Mouse (Mus musculus): ENCODE data around the gene Arpc1b.
"Not testable (repeated sequence)": the region's sequence is repeated elsewhere in the genome, so short reads cannot be mapped to it uniquely, and the experiment has no call there.

The Arpc1b gene

DNA sequence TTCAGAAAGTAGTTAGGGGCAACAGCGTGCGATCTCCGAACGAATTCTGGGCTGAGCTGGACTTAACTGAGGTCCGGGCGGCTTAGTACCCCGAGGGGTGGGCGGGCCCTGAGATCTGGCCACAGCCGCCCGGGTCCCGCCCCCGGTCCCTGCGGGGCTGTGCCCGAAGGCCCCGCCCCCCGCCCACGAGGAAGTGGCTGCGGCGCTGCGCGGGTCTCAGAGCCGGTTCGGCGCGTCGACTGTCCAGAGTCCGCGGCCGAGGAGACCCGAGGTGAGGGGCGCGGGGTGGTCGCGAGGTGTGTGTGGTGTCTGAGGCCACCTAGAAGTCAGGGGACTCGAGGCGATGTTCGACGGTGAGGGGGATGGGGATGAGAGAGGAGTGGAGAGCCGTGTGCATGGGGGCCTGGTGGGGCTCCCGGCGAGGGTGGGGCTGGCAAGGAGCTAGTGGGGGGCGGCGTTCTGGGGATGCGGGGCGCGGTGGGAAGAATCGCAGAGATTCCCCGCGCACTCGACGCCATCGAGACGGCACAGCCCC, at the start of gene Arpc1b:
Gene Arpc1b, plus strand, starts transcription at position 145 of the 535 bp plus-strand sequence.
- no peak for DNase-seq

- no peak for DNase-seq
Observed at GRCm38 (mm10) chr5:145064765-145065340, 49.2 kb upstream of the Arpc1b start.

GRCm38 (mm10) chr5:145068863-145069262, 45.2 kb upstream of the Arpc1b start:
- DNase-seq, result no peak

DNA sequence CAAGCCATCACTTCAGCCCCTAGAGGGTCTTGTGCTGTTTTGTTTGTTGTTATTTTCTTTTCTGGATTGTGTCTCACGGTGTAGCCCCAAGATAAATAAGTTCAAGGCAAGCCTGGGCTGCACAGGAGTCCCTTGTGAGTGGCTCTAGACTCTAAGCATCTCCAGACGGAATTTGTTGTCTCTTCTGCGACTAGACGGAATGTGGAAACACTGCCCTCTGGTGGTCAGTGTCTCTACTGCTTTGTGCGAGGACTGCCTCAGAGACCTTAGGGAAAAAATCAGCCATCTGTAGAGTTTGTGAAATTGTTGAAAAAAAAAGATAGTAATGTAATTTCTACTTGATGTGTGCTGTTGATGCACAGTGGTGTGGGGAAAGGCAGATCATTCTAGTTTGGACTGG, 44.3 kb upstream of the Arpc1b start:
- DNase-seq, result peak; percentile 65 to 75

GRCm38 (mm10) chr5:145071342-145071741, 42.7 kb upstream of the Arpc1b start:
- no peak for DNase-seq

DNA sequence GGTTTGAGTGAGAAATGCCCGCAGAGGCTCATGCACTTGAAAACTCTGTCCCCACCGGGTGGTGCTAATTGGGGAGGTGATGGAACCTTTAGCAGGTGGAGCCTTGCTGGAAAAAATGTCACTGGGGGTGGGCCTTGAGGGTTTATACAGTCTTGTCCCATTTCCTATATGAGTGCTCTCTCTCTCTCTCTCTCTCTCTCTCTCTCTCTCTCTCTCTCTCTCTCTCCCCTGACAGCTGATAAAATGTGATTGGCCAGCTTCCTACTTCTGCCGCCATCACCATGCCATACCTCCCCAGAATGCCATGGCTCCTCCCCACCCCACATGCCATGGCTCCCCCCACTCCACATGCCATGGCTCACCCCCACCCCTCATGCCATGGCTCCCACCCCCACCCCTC, 38.9 kb upstream of the Arpc1b start:
- DNase-seq, result no peak

DNA sequence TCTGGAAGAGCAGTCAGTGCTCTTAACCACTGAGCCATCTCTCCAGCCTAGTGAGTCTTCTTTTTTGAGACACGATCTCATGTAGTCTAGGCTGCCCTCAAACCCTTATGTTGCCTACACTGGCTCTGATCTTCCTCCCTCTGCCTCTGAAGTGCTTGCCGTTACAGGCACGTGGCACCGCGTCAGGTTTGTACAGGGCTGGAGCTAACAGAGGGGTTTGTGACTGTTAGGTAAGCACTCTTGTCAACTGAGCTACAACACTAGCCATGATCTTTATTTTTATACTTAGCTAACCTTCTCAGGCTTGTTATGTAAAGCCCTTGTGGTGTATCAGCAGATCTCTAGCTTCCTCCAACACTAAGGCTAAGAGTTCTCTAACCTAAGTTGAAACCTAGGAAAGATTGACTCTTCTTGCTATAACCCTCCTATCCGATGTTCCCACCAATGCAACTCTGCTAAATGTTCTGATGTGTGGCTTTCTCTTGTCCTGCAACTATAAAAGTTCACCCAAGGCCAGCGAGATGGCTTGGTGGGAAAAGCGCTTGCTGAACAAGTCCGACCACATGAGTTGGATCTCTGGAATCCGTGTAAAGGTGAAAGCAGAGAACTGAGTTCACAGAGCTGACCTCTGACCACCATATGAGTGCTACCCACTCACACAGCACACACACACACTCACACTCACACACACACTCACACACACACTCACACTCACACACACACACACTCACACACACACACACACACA, 32.0 kb upstream of the Arpc1b start:
- no peak for DNase-seq

DNA sequence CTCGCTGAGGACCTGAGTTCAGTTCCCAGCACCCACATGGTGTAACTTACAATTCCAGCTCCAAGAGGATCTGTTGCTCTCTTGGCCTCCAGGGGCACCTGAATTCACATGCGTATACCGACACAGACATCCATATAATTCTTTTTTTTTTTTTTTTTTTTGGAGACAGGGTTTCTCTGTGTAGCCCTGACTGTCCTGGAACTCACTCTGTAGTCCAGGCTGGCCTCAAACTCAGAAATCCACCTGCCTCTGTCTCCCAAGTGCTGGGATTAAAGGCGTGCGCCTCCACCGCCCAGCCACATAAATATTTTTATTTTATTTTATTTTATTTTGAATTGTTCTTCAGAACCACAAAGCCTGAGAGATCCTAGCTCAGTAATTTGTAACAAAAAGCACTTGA, 30.8 kb upstream of the Arpc1b start:
- not testable (repeated sequence) for DNase-seq

GRCm38 (mm10) chr5:145083632-145084451, 30.2 kb upstream of the Arpc1b start, which contains the start of the genes Arpc1a and Kpna7:
TSS of gene Arpc1a (plus strand) at chr5:145083830.
TSS of gene Kpna7 (minus strand) at chr5:145084030.
- peak; percentile 93 to 96 for DNase-seq

GRCm38 (mm10) chr5:145084822-145085221, 29.2 kb upstream of the Arpc1b start:
- DNase-seq, result no peak

GRCm38 (mm10) chr5:145088186-145088585, 25.8 kb upstream of the Arpc1b start:
- no peak for DNase-seq

- no peak for DNase-seq
Observed at GRCm38 (mm10) chr5:145089878-145090277, 24.1 kb upstream of the Arpc1b start.

- no peak for DNase-seq
Observed at GRCm38 (mm10) chr5:145096195-145096594, 17.8 kb upstream of the Arpc1b start.

DNA sequence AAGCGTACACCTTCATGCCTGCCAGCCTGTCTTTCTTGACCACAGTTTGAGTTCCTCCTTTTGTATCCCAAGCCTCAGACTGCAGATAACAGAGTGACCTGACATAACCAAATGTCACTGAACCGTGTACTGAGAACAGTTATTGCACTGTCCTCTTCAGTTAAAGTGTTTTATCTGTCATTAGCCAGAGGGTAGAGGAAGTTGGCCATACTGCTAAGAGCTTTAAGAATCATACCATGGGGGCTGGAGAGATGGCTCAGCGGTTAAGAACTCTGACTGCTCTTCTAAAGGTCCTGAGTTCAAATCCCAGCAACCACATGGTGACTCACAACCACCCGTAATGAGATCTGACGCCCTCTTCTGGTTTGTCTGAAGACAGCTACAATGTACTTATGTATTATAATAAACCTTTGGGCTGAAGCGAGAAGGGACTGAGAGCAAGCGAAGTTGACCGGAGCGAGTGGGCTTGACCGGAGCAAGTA, 15.6 kb upstream of the Arpc1b start:
- DNase-seq, result no peak

GRCm38 (mm10) chr5:145100960-145101359, 13.1 kb upstream of the Arpc1b start:
- DNase-seq, result no peak

DNA sequence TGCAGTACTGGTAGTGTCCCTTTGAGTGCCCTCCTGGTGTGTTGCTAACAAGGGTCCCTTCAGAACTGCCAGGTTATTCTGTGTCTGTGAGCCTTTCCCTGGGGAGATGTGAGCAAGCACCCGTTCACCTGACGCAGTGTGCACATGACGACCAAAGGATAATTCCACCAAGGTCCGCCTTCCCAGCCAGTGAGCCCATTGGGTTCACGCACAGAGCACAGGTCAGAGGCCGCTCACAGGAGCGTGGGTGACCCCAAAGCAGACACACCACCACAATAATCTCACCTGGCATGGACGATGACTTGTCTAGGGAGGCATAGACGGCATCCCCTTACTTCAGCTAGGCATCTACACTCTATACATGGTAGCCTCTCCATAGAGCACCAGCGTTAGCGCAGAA, 12.6 kb upstream of the Arpc1b start:
- DNase-seq, result not testable (repeated sequence)

- DNase-seq, result no peak
Observed at GRCm38 (mm10) chr5:145102706-145103105, 11.3 kb upstream of the Arpc1b start.

- DNase-seq, result no peak
Observed at GRCm38 (mm10) chr5:145104328-145104727, 9.7 kb upstream of the Arpc1b start.

DNA sequence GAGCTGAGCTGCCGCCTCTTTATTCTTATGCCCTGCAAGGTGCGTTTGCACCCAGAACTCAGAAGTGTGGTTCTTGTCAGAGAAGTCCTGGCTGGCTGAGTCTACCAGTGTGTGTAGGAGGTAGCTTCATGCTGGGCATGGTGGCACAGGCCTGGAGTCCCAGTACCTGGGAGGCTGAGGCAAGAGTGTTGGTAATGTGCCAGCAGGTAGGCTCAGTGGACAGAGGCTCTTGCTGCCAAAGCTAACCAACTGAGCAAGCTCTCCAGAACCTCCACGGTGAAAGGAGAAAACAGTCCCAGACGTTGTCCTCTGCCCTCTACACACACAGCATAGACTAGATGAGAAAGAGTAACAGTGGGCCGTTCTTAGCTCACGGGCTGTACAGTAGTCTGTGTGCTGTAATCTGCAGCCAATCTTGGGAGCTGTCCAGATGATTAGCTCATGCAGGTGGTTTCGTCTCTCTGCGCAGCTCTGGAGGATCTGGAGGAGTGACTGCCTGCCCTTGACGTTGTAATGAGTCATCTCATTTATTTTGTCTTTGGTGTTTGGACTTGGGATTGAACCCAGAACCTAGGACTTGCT, 8.2 kb upstream of the Arpc1b start:
- no peak for DNase-seq

DNA sequence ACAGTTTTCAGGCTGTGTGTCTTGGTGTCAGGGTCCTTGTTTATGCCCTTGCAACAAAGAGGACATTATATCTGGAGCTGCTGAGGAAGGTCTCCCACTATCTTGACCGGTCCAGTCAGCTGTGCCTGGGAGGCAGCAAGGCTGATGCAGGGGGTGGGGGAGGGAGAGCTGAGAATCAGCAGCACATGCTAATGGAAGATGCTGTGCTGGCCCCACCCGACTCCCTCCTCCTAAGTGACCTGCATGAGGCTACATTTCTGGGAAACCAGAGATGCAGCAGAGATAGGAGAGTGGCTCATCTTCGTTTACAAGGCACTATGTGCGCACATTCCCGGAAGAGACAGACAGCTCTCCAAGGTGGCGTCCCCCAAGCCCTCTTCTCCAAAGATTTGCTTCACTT, 3.6 kb upstream of the Arpc1b start:
- DNase-seq, result no peak

DNA sequence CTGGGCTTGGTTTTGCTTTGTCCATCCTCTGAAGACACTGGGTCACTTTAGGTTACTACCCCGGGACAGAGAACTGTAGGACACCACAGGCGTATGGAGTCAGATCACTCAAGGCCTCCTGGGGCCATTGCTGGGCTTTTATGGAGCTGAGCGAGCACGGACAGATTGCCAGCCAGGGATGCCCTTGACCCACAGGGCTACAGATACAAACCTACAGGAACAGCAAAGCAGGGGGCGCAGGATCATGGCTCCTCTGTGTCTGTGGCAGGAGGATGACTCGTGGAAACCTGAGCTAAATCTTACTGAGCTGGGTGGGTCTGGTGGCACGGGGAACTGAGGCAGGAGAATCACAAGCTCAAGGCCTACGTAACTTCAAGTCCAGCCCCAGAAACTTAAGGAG, 1.4 kb upstream of the Arpc1b start:
- no peak for DNase-seq

- no peak for DNase-seq
Observed at GRCm38 (mm10) chr5:145113416-145113815, 599 bp upstream of the Arpc1b start.

Data from cerebellum, postnatal 36 days (tissue).